Mouse (Mus musculus): ENCODE data around the gene Bach2. TPM values are rescaled to one million over a fixed set of nuclear protein-coding genes. Genes with fewer than 3 reads are reported as not detected.
A peak's percentile ranks its signal among the peaks of the same experiment; 100 is the strongest.

Gene Bach2
- polyA plus RNA-seq, 1 experiment: 0.11 TPM

- TF ChIP-seq MYOD1 (IDR thresholded peaks at IDR 0.05; ENCODE audit: control insufficient read depth, insufficient read length, low read depth) (peak; percentile 21), MAX (IDR thresholded peaks at IDR 0.05) (no peak), CEBPB (IDR thresholded peaks at IDR 0.05; ENCODE audit: low read depth) (no peak), CTCF (IDR thresholded peaks at IDR 0.05; ENCODE audit: control insufficient read depth, insufficient read depth, insufficient read length) (no peak)
Measured at GRCm38 (mm10) chr4:32238921-32239748, 531 bp downstream of the Bach2 start.

GRCm38 (mm10) chr4:32239749-32240131, 1.1 kb downstream of the Bach2 start:
- TF ChIP-seq CTCF (IDR thresholded peaks at IDR 0.05; ENCODE audit: control insufficient read depth, insufficient read depth, insufficient read length): peak; percentile 64
- no peak for TF ChIP-seq MYOG (IDR thresholded peaks at IDR 0.05; ENCODE audit: control insufficient read depth, extremely low read depth, insufficient read length)
- peak overlapping the region; percentile 72 for H3ac ChIP-seq (ENCODE audit: control insufficient read depth, insufficient read length, low read depth)
- H3K4me3 ChIP-seq (ENCODE audit: insufficient read depth, poor library complexity, severe bottlenecking): peak overlapping the region; percentile 31
- no peaks in the 10 kb centered on the region for H3K36me3 ChIP-seq (ENCODE audit: control insufficient read depth, insufficient read depth)
- H3K79me3 ChIP-seq (ENCODE audit: low read depth): no peaks in the 10 kb centered on the region
- no peaks in the 10 kb centered on the region for H3K27me3 ChIP-seq (ENCODE audit: control insufficient read depth, insufficient read depth, insufficient read length)
- no peaks in the 10 kb centered on the region for H3K79me2 ChIP-seq (ENCODE audit: control insufficient read depth, insufficient read depth)

More at GRCm38 (mm10) chr4:32238921-32239748, 531 bp downstream of the Bach2 start:
- no peaks in the 10 kb centered on the region for H3K79me3 ChIP-seq (ENCODE audit: low read depth)
- H3ac ChIP-seq (ENCODE audit: control insufficient read depth, insufficient read length, low read depth): peak overlapping the region; percentile 72
- peak overlapping the region; percentile 31 for H3K4me3 ChIP-seq (ENCODE audit: insufficient read depth, poor library complexity, severe bottlenecking)
- no peaks in the 10 kb centered on the region for H3K27me3 ChIP-seq (ENCODE audit: control insufficient read depth, insufficient read depth, insufficient read length)
- no peaks in the 10 kb centered on the region for H3K79me2 ChIP-seq (ENCODE audit: control insufficient read depth, insufficient read depth)
- H3K36me3 ChIP-seq (ENCODE audit: control insufficient read depth, insufficient read depth): no peaks in the 10 kb centered on the region

GRCm38 (mm10) chr4:32240457-32241030, 1.9 kb downstream of the Bach2 start:
- no peak for TF ChIP-seq MAX (IDR thresholded peaks at IDR 0.05)
- TF ChIP-seq CEBPB (IDR thresholded peaks at IDR 0.05; ENCODE audit: low read depth): no peak
- no peak for TF ChIP-seq MYOG (IDR thresholded peaks at IDR 0.05; ENCODE audit: control insufficient read depth, extremely low read depth, insufficient read length)
- no peak for TF ChIP-seq MYOD1 (IDR thresholded peaks at IDR 0.05; ENCODE audit: control insufficient read depth, insufficient read length, low read depth)
- no peak for TF ChIP-seq FOSL1 (IDR thresholded peaks at IDR 0.05; ENCODE audit: insufficient read depth, low read length, poor library complexity, severe bottlenecking)
- TF ChIP-seq USF1 (IDR thresholded peaks at IDR 0.05; ENCODE audit: low read depth): no peak
- no peak for TF ChIP-seq CTCF (IDR thresholded peaks at IDR 0.05; ENCODE audit: control insufficient read depth, insufficient read depth, insufficient read length)
- H3K79me3 ChIP-seq (ENCODE audit: low read depth): no peaks in the 10 kb centered on the region
- no peaks in the 10 kb centered on the region for H3K79me2 ChIP-seq (ENCODE audit: control insufficient read depth, insufficient read depth)
- no peak overlapping the region for H3K4me3 ChIP-seq (ENCODE audit: insufficient read depth, poor library complexity, severe bottlenecking)
- no peaks in the 10 kb centered on the region for H3K36me3 ChIP-seq (ENCODE audit: control insufficient read depth, insufficient read depth)
- no peak overlapping the region for H3ac ChIP-seq (ENCODE audit: control insufficient read depth, insufficient read length, low read depth)
- H3K27me3 ChIP-seq (ENCODE audit: control insufficient read depth, insufficient read depth, insufficient read length): no peaks in the 10 kb centered on the region

GRCm38 (mm10) chr4:32241351-32241980, 2.9 kb downstream of the Bach2 start:
- no peaks in the 10 kb centered on the region for H3K36me3 ChIP-seq (ENCODE audit: control insufficient read depth, insufficient read depth)
- no peak overlapping the region for H3K4me3 ChIP-seq (ENCODE audit: insufficient read depth, poor library complexity, severe bottlenecking)

GRCm38 (mm10) chr4:32242122-32242615, 3.6 kb downstream of the Bach2 start:
- Histone ChIP-seq H3K36me3 (ENCODE audit: control insufficient read depth, insufficient read depth) (no peaks in the 10 kb centered on the region), H3ac (ENCODE audit: control insufficient read depth, insufficient read length, low read depth) (no peak overlapping the region), H3K27me3 (ENCODE audit: control insufficient read depth, insufficient read depth, insufficient read length) (no peaks in the 10 kb centered on the region), H3K79me3 (ENCODE audit: low read depth) (no peaks in the 10 kb centered on the region), H3K4me3 (ENCODE audit: insufficient read depth, poor library complexity, severe bottlenecking) (no peak overlapping the region), H3K79me2 (ENCODE audit: control insufficient read depth, insufficient read depth) (no peaks in the 10 kb centered on the region)
- TF ChIP-seq MYOD1 (IDR thresholded peaks at IDR 0.05; ENCODE audit: control insufficient read depth, insufficient read length, low read depth) (no peak), MAX (IDR thresholded peaks at IDR 0.05) (no peak), CEBPB (IDR thresholded peaks at IDR 0.05; ENCODE audit: low read depth) (no peak), CTCF (IDR thresholded peaks at IDR 0.05; ENCODE audit: control insufficient read depth, insufficient read depth, insufficient read length) (no peak), MYOG (IDR thresholded peaks at IDR 0.05; ENCODE audit: control insufficient read depth, extremely low read depth, insufficient read length) (no peak), USF1 (IDR thresholded peaks at IDR 0.05; ENCODE audit: low read depth) (no peak), FOSL1 (IDR thresholded peaks at IDR 0.05; ENCODE audit: insufficient read depth, low read length, poor library complexity, severe bottlenecking) (no peak)

More at GRCm38 (mm10) chr4:32241351-32241980, 2.9 kb downstream of the Bach2 start:
- no peaks in the 10 kb centered on the region for H3K27me3 ChIP-seq (ENCODE audit: control insufficient read depth, insufficient read depth, insufficient read length)
- no peaks in the 10 kb centered on the region for H3K79me3 ChIP-seq (ENCODE audit: low read depth)
- no peak for TF ChIP-seq USF1 (IDR thresholded peaks at IDR 0.05; ENCODE audit: low read depth)
- no peak for TF ChIP-seq MYOG (IDR thresholded peaks at IDR 0.05; ENCODE audit: control insufficient read depth, extremely low read depth, insufficient read length)
- TF ChIP-seq CTCF (IDR thresholded peaks at IDR 0.05; ENCODE audit: control insufficient read depth, insufficient read depth, insufficient read length): no peak
- no peak for TF ChIP-seq MYOD1 (IDR thresholded peaks at IDR 0.05; ENCODE audit: control insufficient read depth, insufficient read length, low read depth)
- no peak for TF ChIP-seq FOSL1 (IDR thresholded peaks at IDR 0.05; ENCODE audit: insufficient read depth, low read length, poor library complexity, severe bottlenecking)
- no peak for TF ChIP-seq CEBPB (IDR thresholded peaks at IDR 0.05; ENCODE audit: low read depth)
- no peak for TF ChIP-seq MAX (IDR thresholded peaks at IDR 0.05)
- H3ac ChIP-seq (ENCODE audit: control insufficient read depth, insufficient read length, low read depth): no peak overlapping the region
- no peaks in the 10 kb centered on the region for H3K79me2 ChIP-seq (ENCODE audit: control insufficient read depth, insufficient read depth)

Measured in C2C12 (cell line).